Mouse (Mus musculus) liver, adult 2 months (tissue): ENCODE results near the gene Xpo5. TPM values are rescaled to one million over a fixed set of nuclear protein-coding genes. Genes with fewer than 3 reads are reported as not detected.

Experiments
- DNase-seq: peaks from one replicate; pipeline ENCODE4 v3.0.0-alpha.2; 2011; ENCODE audit warnings: low read depth, low spot score; ENCODE audit errors: extremely low read depth
- H3K27ac ChIP-seq: fragments of 200-500 bp; replicated peaks from 2 replicates; pipeline ENCODE4 v1.5.1; 2012; ENCODE audit warnings: low read depth, mild to moderate bottlenecking, control low read depth, inconsistent platforms, low read length; ENCODE audit not compliant: insufficient read depth
- H3K27me3 ChIP-seq: fragments of 200-500 bp; 2 replicates; pipeline ENCODE4 v1.6.1; 2012; ENCODE audit warnings: mild to moderate bottlenecking, moderate library complexity, low read length, inconsistent platforms; ENCODE audit not compliant: control insufficient read depth, insufficient read depth
- H3K36me3 ChIP-seq: fragments of 200-500 bp; 2 replicates; pipeline ENCODE4 v1.6.1; 2012; ENCODE audit warnings: low read length, inconsistent platforms; ENCODE audit not compliant: control insufficient read depth, insufficient read depth
- H3K4me1 ChIP-seq: fragments of 200-500 bp; 2 replicates; pipeline ENCODE4 v1.6.1; 2011; ENCODE audit warnings: low read length; ENCODE audit not compliant: control insufficient read depth, insufficient read depth
- H3K4me3 ChIP-seq: fragments of 200-500 bp; 2 replicates; pipeline ENCODE4 v1.5.1; 2011; ENCODE audit warnings: low read depth, mild to moderate bottlenecking, control low read depth, low read length, moderate library complexity; ENCODE audit not compliant: insufficient read depth
- H3K79me2 ChIP-seq: fragments of 200-500 bp; 2 replicates; pipeline ENCODE4 v1.6.1; 2012; ENCODE audit warnings: inconsistent platforms, mild to moderate bottlenecking, low read length, moderate library complexity; ENCODE audit not compliant: control insufficient read depth, insufficient read depth
- H3K9ac ChIP-seq: fragments of 200-500 bp; 2 replicates; pipeline ENCODE4 v1.6.1; 2012; ENCODE audit warnings: low read depth, mild to moderate bottlenecking, control low read depth, inconsistent platforms, low read length
- CTCF ChIP-seq: fragments of 200-500 bp; IDR thresholded peaks from 2 replicates; pipeline ENCODE4 v1.5.1; 2011; ENCODE audit warnings: low read depth, low read length, control low read depth
- POLR2A ChIP-seq: fragments of 200-500 bp; IDR thresholded peaks from 2 replicates; pipeline ENCODE4 v1.6.1; 2011; ENCODE audit warnings: low read length, control low read depth; ENCODE audit not compliant: insufficient read depth; ENCODE audit errors: extremely low read depth
- WGBS: fragments of 180-500 bp; shearing (Covaris S2); methylation state at CpG from one replicate; pipeline ENCODE4 v1.1.7; 2018; 5-methylcytosine and 5-hydroxymethylcytosine counted together
- polyA plus RNA-seq: library from polyadenylated mRNA; depleted of rRNA; stranded (reverse); fragments of >200 nt; gene quantifications from 2 replicates; pipeline ENCODE4 v1.2.3, GENCODE M21; 2012
- total RNA-seq: library from RNA; depleted of rRNA; stranded (reverse); fragments of >200 nt; gene quantifications from 2 replicates; pipeline ENCODE4 v1.2.3, GENCODE M21; 2014

Xpo5 gene
- total and polyA plus RNA-seq, 2 experiments = 9.9 to 10.8 TPM

DNA sequence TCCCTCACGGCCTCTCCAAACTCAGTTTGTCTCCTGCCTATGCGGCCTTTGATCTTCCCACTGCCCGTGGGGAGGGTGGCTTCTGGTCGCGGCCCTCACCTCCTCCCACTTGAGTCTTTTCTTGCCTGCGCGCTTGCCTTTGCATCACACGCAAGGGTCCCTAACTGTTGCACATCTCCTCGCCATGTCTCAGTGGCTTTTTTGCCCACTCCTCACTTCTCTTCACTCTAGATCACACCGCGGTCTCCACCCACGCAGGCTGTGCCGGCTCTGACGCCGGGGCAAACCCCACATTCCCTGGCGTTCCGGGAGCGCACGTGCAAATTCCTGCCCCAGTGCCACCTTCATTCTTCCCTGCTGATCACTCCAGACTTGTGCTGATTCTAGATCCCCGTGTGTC, 496 bp downstream of the Xpo5 start:
- Histone ChIP-seq H3K79me2 (peaks cover 16% of the 10 kb centered on the region; the same call in 1 of the 2 replicates), H3K36me3 (peaks cover 24% of the 10 kb centered on the region), H3K4me1 (peaks cover 6% of the 10 kb centered on the region), H3K27ac (peak overlapping the region; percentile 45), H3K9ac (peak overlapping the region; percentile 89), H3K4me3 (peak overlapping the region; percentile 94), H3K27me3 (no peaks in the 10 kb centered on the region)
- WGBS = 0% methylated on average over 20 of the region's 20 CpGs
- DNase-seq = peak; percentile 13
- no peak for TF ChIP-seq POLR2A
- TF ChIP-seq CTCF = no peak

DNA sequence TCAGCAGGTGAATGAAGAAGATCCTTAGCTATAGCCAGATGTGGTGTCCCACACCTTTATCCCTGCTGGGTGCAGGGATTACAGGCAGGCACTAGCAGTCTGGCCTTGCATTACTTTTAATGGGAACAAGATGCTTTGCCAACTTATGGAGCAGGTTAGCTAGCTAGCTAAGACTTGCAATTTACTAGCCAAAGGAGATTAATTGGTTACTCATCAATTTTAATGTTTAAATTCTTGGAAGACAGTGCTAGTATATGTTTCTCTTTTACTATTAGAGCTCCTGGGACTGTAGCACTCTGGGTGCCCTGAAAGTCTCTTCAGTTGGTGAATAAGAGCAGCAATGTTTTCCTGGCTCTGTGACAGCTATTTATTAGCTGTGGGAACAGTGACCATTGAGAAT, 4.1 kb downstream of the Xpo5 start:
- no peak overlapping the region for H3K27ac ChIP-seq
- no peaks in the 10 kb centered on the region for H3K27me3 ChIP-seq
- TF ChIP-seq POLR2A (no peak), CTCF (no peak)
- H3K36me3 ChIP-seq = peaks cover 46% of the 10 kb centered on the region
- H3K79me2 ChIP-seq = peaks cover 11% of the 10 kb centered on the region; the same call in 1 of the 2 replicates
- H3K4me1 ChIP-seq = peaks cover 6% of the 10 kb centered on the region
- no peak overlapping the region for H3K4me3 ChIP-seq
- DNase-seq = no peak
- no peak overlapping the region for H3K9ac ChIP-seq

DNA sequence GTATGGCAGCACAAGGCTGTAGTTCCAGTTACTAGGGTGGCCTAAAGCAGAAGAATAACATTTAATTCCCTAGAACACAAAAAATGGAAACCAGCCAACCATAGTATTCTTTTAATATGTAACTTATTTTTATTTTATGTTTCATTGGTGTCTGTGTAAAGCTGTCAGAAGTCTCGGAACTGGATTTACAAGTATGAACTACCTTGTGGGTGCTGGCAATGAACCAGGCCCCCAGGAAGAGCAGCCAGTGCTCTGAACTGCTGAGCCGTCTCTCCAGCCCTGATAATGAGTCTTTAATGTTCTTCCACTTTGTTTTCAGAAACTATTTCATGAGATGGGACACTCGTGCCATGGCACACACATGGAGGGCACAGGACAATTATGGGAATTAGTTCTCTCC, 8.0 kb downstream of the Xpo5 start:
- H3K9ac ChIP-seq = no peak overlapping the region
- H3K27ac ChIP-seq = no peak overlapping the region
- TF ChIP-seq POLR2A (no peak), CTCF (no peak)
- no peaks in the 10 kb centered on the region for H3K27me3 ChIP-seq
- peaks cover 60% of the 10 kb centered on the region for H3K36me3 ChIP-seq
- 96% methylated on average over 3 of the region's 3 CpGs for WGBS
- no peak for DNase-seq
- no peak overlapping the region for H3K4me3 ChIP-seq
- no peaks in the 10 kb centered on the region for H3K4me1 ChIP-seq
- no peaks in the 10 kb centered on the region for H3K79me2 ChIP-seq

DNA sequence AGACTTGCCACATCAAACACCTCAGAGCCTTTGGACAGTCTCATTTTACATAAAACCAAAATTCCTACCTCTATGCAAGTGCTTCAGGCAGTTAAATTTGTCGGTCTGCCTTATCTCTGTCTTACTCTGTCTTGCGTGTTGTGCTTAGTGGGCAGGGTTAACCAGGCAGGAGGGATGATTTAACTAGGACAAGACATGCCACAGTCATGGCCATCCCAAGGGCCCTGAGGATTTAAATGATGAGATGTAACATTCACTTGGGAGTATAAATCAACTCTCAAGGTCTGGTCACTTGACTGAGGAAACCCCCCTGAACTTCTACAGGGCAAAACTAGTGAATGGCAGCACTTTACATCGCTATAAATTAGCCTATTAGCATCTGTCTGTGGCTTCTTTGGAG, 19.0 kb downstream of the Xpo5 start:
- Histone ChIP-seq H3K9ac (no peak overlapping the region), H3K4me1 (no peaks in the 10 kb centered on the region), H3K27ac (no peak overlapping the region), H3K4me3 (no peak overlapping the region), H3K79me2 (no peaks in the 10 kb centered on the region), H3K27me3 (no peaks in the 10 kb centered on the region), H3K36me3 (peaks cover 78% of the 10 kb centered on the region)
- WGBS = 89% methylated on average over 3 of the region's 3 CpGs
- TF ChIP-seq POLR2A (no peak), CTCF (no peak)
- DNase-seq = no peak

DNA sequence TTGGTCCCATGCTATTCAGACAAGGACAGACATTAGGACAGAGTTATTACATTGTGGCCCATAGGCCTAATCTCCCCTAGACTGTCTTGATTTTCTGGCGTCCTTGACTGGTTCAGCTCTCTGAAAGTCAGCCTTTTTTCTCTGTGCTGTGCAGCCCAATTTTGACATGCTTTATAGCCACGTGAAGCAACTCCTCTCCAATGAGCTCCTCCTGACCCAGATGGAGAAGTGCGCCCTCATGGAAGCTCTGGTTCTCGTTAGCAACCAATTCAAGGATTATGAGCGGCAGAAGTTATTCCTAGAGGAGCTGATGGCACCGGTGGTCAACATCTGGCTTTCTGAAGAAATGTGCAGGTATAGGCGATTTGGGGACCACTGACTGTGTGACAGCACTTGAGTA, 25.0 kb downstream of the Xpo5 start:
- no peak overlapping the region for H3K4me3 ChIP-seq
- no peaks in the 10 kb centered on the region for H3K4me1 ChIP-seq
- WGBS = 94% methylated on average over 7 of the region's 7 CpGs
- peaks cover 76% of the 10 kb centered on the region for H3K36me3 ChIP-seq
- no peaks in the 10 kb centered on the region for H3K79me2 ChIP-seq
- no peak for DNase-seq
- no peak overlapping the region for H3K27ac ChIP-seq
- H3K27me3 ChIP-seq = no peaks in the 10 kb centered on the region
- TF ChIP-seq CTCF (no peak), POLR2A (no peak)
- no peak overlapping the region for H3K9ac ChIP-seq

DNA sequence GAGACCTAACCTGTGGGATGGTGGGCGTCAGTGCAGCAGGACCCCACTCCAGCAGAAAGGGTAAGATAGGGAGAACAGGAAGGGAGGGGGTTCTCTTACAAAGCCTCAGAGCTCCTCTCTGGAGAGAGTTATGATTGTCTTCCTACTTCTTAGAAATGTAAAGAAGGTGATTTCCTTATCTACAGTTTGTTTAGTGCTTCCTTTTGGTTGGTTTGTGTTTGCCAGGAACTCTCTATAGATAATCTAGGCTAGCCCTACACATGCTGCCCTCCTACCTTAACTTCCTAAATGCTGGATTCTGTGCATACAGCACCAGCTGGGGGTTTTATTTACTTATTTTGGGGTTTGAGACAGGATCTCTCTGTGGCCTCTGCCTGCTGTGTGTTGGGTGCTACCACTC, 33.5 kb downstream of the Xpo5 start:
- no peaks in the 10 kb centered on the region for H3K4me1 ChIP-seq
- no peak overlapping the region for H3K4me3 ChIP-seq
- H3K27ac ChIP-seq = no peak overlapping the region
- no peaks in the 10 kb centered on the region for H3K79me2 ChIP-seq
- peaks cover 44% of the 10 kb centered on the region for H3K36me3 ChIP-seq
- DNase-seq = no peak
- TF ChIP-seq CTCF (no peak), POLR2A (no peak)
- WGBS = 82% methylated on average over 1 of the region's 1 CpGs
- no peaks in the 10 kb centered on the region for H3K27me3 ChIP-seq
- no peak overlapping the region for H3K9ac ChIP-seq
